Mouse (Mus musculus) kidney, postnatal 25 days (tissue): ENCODE measurements around the gene Mal.
"Not testable (repeated sequence)": the region's sequence is repeated elsewhere in the genome, so short reads cannot be mapped to it uniquely, and the experiment has no call there.

Experiments
- DNase-seq, 2 experiments: peaks; one replicate each; pipeline ENCODE4 v3.0.0; 2021; ENCODE audit warnings: mixed read lengths in 2 of 2

The Mal gene

DNA sequence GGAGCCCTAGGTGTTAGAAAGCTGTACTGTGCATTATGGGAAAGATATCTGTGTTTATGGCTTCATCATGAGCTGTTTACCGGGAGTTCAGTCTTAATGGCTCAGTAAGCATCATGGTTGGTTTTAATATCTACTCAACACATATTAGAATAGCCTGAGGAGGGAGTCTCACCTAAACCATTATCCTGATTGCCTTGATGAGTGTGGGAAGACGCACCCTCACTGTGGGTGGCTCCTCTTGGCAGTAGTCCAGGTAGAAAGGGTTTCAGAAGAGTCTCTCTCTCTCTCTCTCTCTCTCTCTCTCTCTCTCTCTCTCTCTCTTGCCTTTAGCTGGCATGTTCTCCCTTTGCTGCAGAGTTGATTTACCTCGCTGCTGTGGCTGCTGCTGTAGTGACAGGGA, 34.4 kb downstream of the Mal start:
- DNase-seq: no peak

DNA sequence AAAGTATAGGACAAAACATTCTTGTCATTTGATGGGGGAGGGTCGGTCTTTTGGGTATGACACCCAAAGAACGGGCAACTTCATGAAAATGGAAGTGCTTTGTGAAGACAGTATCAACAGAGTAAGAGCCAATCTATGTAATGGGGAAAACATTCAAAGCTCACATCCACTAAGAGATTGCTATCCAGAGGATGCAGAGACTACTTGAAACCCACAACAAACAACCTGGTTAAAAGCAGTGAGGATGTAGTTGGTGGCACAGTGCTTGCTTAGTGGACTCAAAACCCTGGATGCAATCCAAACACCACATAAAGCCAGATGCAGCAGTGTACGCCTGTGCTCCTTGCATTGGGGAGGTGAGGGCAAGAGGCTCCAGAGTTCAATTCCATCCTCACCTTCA, 37.2 kb downstream of the Mal start:
- DNase-seq: no peak

DNA sequence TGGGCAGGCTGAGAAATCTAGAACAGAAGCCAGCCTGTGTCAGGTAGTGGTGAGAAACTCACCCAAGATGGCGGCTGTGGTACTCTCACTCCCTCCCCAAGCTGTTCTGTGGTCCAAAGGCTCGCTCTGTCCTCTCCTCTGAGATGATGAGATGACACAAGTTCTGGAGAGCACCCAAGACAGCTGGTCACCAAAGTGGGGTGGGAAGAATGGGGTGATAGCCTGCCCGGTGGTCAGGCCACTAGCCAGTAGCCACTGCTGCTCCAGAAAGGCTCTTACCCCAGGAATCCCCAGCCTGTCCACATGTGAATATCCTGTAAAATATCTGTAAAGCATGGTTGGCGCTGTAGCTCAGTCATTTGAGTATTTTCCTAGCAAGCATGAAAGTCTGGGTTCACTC, 44.2 kb downstream of the Mal start:
- DNase-seq: peak in 1 of 2 experiments; percentile 10

DNA sequence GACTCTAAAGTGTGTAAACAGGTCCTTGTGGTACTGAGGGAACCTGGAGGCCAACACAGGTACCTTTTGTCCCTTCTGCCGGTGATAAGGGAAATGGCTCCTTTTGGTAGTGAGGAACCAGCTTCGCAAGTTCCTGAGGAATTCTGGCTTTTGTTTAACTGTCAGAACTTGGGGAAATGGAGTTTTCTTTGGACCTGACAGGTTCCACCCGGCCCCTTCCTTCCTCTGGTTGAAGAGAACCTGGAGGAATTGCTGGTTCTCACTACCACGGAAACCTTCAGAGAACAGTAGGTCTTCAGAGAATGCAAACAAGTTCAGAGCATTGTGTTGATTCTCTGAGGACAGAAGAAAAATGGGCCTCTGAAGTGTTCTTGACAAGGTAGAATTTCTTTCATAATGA, 45.1 kb downstream of the Mal start:
- peak in 1 of 2 experiments; percentile 47 for DNase-seq

DNA sequence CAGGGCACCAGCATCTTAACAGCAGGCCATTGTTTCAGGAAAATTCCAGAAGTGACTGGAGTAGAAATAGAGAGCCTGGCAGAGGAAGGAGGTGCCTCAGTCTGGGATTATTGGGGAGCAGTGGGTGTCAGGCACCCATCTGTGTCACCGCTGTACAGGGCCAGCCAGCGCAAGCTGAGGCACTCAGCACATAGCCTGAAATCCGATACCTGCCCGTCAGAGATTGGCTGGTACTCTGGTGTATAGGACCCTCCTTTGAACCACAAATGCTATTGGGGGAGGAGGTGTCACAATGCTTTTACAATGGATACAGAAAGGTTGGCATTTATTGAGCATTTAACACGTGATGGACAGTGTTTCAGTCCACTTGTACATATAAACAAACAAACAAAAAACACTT, 47.5 kb downstream of the Mal start:
- DNase-seq: peak in 1 of 2 experiments; percentile 51

DNA sequence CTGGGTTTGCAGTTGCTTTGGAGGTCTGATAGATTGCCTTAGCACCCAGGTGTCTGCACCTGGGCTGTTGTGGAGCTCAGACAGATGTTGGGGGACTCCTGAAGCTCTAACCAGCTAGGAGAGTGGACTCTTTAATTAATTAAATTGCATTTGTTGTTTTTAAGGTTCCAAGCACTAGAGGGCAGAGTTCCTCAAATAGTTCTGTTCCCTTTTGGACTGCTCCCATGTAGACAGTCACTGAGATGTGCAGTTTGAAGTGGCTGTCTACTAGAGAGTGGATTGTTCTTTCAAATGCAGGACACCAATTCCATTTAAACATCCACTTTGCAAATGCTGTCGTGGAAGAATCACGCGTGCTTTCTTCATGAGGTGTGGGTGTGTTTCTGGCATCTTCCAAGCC, 48.3 kb downstream of the Mal start:
- peak in 1 of 2 experiments; percentile 28 for DNase-seq

DNA sequence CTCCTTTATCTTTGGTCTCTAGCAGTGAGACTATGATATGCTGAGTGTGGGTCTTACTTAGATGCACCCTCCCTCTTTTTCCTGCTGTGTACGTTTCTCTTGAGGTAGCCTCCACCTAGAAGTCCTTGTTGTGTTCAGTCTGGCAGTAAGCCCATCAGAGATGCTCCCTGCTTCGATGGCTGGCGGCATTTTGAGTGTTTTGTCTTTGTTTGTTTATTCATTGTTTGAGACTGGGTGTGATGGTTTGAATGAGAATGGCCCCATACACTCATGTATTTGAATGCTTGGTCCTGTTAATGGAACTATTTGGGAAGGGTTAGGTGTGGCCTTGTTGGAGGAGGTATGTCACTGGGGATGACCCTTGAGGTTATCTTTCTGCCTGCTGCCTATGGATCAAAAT, 51.3 kb downstream of the Mal start:
- DNase-seq: no peak

DNA sequence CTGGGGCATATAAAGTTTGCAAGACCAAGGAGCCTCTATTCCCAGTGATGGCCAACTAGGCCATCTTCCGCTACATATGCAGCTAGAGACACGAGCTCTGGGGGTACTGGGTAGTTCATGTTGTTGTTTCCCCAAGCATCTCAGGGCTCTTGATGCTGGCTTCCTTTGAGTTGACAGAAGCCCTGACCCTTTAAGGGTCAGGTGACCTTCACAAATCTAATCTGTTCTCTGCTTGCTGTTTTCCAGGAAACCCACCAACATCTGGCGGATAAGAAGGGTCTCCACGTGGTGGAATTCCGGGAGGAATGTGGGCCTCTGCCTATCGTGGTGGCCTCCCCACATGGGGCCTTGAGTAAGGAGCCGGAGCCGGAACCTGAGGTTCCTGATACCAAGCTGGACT, 53.1 kb downstream of the Mal start:
- DNase-seq: not testable (repeated sequence)

DNA sequence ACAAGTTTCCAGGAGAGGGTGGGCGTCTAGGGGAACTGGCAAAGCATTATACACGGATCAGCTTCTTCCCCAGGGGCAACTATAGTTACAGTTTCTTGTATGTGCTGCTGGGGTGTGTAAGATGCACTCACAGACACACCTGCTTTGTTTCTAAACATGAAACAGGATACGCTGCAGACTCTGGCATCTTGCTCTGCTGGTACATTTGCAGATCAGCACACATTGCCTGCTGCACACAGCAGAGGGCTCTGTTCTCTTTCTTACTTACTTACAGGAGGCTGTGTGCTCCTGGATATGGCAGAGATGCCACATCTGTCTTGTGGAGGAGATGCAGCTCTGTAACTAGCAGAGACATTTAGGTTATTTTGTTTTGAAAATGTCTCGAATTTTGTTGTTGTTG, 65.7 kb downstream of the Mal start:
- DNase-seq: peak in 1 of 2 experiments; percentile 36

DNA sequence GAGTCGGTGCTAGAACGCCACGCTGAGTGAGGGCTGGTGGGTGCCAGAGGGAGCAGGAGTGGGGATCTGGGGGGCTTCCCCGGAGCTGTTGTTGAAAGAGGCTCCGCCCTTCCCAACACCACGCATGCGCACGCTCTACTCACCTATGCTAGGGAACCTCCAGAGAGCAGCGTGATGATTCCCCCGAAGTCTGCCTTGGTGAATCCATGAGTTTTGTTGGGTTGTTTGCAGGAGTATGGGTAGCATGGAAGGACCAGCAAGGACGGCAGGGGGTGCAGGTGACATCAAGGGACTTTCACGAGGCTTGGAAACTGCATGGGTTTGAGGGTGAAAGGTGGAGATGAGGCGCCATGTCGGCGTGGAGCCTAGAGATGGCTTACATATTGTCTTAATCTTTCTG, 66.3 kb downstream of the Mal start:
- DNase-seq: peak in 1 of 2 experiments; percentile 18

DNA sequence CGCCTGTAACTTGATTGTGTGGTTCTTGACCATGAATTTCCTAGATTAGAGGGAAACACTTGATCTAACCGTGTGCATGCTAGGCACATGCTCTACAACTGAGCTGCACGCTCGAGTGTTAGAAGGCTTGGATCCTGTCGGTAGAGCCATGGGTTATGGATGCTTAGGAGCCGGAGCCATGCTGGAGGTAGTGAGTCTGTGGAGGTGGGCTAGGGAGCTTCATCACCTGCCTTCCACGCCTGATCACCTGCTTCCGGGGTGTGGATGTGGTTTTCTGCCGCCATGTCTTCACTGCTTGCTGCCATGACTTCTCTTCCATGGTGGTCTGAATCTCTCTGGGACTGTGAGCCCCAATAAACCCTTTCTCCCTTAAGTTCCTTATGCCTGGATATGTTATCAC, 67.6 kb downstream of the Mal start:
- no peak for DNase-seq

DNA sequence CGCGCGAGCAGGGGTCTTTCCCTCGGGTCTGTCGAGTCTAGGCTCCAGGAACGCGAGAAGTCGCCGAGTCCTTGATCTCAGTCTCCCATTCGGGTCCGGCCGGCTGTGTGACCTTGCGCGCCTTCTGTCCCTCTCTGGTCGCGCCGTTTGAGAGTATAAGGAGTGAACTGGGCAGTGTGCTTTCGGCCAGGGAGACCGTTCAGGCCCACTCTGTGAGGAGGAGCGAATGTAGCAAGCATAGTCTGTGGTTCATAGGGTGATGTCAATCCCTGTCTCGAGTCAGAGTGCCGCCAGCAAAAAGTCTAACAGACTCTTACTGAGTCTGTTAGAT, 69.0 kb downstream of the Mal start:
- DNase-seq: no peak

DNA sequence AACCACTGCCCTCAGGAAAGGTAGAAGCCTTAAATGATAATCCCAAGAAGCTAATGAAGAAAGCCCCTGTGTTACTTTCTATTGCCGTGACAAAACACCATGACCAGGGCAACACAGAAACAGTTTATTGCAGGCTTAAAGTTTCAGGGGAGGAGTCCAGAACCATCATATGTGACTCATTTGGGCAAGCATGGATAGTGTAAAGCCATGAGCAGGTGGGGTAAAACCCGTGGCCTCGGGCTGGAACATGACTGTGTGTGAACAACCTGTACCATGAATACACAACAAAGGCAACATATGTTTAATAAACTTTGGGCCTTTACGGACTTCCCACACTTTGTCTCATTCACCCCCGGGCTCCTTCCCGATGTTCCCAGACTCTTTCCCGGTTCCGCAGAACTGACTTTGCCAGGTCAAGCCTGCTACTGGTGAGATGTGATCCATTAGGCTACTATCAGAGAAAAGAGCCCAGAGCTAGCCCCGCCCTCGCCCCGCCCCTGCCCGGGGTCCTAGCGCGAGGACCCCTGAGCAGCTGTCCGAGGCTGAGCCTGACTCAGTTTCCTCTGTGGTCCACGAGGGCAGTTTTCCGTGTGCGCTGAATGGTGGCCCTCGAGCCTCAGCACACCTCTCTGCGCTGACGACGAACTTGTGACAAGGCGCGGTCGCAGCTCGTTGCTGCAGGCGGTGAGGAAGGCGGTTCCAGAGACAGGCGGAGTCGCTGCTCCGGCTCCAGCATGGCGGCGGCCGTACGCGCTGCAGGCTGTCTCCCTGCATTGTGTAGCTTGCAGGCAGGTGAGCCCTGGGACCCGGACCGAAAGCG, 69.6 kb downstream of the Mal start, which contains the start of the genes Zfp661 and Mrps5:
TSS of gene Zfp661 (minus strand) at position 401 of the 820 bp plus-strand sequence.
TSS of gene Mrps5 (plus strand) at position 529 of the 820 bp plus-strand sequence.
- peak; percentile 88 to 91 for DNase-seq

DNA sequence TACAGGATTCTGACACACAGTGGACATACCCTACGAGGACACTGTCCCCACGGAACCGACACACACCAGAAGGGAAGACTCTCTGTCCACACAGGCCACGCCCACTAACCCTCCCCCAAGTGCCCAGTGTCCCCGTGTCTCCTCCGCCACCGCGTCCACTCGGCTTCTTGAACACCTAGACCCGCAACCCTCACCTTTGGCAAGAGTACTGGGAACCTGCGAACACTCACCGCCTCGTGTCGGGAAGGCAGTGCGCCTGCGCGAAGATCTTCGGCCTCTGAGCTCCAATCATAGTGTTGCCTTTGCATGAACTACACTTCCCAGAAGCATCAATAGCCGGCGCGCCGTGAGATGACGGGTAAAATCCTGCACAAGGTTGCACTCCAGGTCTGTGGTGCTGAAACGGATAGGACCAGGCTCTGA, 72.0 kb downstream of the Mal start:
- DNase-seq: peak; percentile 96 to 98
